Mouse (Mus musculus) liver, adult (tissue): ENCODE measurements around the gene 1700020L24Rik.

Experiments used
- GATA4 ChIP-seq: IDR thresholded peaks from 2 replicates; pipeline ENCODE4 v1.6.1; 2014; ENCODE audit warnings: mild to moderate bottlenecking, low read length; ENCODE audit not compliant: insufficient replicate concordance

1700020L24Rik gene

DNA sequence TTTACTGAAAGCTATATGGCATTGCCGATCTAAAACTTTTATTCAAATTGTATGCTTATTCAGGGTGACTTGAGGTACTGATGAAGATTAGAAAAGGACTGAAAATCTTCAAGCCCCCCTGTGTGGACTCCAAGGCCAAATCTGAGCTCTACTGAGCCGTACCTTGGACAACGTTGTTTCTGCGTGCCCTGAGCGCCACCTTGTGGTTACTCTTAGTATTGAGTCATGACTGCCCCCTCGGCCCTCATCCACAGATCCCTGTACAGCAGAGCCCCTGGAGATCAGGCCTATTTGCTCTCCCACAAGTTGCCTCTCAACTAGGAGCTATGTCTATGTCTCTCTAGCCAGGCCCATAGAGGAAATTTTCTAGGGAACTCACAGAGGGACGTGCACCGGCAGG lies 12.8 kb upstream of the 1700020L24Rik start:
- no peak for TF ChIP-seq GATA4

GRCm38 (mm10) chr11:83426964-83427363 lies 10.5 kb upstream of the 1700020L24Rik start:
- no peak for TF ChIP-seq GATA4

DNA sequence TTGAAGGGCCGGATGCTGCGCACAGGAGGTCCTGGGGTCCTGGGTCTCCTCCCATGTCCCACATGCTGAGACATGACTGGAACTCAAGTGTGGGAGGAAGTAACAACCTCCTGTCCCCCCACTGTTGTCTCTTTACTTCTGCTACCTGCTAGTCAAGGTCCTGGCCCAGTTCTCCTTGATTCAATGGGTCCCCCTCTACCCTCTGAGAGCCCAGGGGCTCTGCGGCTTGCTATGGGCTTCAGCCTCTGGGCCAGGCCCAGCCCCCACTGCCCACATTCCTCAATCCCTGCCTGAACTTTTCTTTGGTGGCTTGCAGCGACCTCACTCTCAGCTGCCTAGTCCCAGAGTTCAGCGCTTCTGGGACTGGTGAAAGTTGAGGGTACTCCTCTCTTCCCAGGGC lies 8.1 kb upstream of the 1700020L24Rik start, which contains the start of gene Gas2l2:
Gas2l2 (minus strand) TSS at position 101 of the 400 bp plus-strand sequence.
- TF ChIP-seq GATA4: no peak

DNA sequence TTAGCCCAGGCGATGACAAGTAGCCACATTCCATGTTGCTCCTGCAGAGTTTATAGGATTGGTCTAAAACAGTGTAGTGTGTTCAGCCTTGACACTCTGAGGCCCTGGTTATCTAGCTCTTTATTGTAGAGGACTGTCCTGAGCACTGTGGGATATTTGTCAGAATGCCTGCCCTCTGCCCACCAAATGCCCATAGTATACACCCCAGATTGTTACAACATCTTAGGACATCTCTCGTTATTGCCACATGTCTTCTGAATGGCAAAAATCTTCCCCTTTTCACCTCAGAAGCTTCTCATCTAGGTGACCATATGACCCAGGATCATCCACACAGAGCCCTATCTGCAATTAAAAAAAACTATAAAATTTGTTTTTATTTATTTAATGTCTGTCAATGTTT lies 4.9 kb upstream of the 1700020L24Rik start:
- TF ChIP-seq GATA4: no peak

- TF ChIP-seq GATA4: no peak
These were observed 2.1 kb downstream of the 1700020L24Rik start for GRCm38 (mm10) chr11:83439426-83440060.

DNA sequence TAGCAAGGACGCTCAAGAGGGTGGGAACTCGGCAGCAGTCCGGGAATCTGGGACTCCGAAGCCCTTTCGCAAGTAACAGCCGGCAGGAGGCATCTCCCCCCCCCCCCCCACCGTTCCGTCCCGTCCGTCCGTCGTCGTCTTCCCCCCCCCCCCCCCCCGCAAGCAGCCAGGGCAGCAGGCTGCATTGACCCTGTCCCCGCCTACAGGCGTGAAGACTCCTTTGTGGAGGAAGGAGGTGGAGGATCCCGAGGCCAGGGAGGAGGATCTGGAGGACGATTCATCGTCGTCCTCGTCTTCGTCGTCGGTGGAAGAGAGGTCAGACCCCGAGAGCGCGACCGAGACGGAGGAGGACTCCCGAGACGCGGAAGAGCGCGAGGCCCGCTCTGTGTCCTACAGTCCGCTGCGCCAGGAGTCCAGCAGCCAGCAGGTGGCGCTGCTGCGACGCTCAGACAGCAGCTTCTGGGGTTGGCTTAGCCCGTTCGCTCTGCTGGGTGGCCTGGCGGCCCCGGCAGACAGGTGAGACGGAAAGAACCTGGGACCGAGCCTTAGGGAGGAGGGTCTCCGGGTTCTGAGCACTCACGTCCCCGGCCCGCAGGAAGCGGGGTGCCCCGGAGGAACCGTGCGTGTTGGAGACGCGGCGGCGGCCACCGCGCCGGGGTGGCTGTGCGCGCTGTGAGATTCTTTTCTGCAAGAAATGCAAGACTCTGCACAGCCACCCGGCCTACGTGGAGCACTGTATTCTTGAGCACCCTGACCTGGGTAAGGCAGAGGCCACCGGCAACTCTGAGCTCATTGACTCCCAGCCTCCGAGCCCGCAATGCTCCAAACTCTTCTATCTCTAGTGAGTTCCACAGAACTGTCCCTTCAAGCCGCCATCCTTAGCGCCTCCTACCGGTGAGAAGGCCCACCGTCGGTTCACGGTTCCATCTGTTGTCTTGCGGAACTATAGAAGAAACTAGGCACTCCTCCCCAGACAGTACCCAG lies 2.9 kb downstream of the 1700020L24Rik start:
- TF ChIP-seq GATA4: no peak

DNA sequence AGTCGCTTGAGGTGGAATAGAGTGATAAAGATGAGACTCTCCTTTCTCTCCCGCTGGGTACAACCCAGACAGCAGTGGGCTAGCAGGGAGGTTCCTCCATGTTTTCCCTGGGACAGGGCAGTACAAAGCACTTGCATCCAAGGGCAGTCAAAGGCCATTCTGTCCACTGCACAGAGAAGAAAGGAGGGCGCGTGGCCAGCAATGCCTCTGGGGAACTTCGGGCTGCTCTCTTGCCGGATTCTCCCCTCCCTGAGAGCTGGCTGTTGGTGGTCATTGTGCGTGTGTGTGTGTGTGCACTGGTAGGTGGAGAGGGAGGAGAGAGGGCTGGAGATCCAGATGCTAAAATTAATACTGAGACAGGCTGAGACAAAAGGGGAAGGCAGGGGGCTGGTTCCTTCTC lies 3.8 kb downstream of the 1700020L24Rik start:
- TF ChIP-seq GATA4: no peak

DNA sequence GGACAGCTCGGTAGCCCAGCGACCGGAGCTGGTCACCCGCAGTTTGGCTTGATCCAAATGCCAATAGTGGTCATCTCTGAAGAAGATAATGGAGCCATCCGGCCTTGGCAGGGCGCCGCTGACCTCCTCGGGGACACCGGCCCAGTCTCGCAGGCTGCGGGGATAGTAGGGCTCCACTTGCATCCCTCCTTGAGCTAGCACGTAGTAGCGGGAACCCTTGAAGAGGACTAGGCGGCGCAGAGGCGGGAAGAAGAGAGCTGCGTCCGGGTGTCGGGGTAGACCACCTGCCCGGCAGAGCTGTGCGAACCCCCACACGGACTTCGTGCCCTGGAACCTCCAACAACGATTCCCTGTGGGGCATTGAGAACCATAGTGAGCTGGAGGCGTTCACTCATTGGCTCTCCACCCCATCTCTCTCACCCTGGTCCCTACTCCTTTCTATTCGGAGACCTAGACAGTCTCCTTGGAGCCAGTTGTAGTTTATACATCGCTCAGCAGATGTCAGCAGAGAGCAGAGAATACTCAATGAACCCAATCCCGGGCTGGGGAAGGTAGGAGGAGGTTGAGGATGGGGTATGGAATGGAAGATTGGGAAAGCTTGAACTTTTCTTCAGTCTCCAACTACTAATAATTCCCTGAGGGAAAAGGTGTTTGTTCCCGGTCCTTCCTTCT lies 5.3 kb downstream of the 1700020L24Rik start:
- no peak for TF ChIP-seq GATA4

DNA sequence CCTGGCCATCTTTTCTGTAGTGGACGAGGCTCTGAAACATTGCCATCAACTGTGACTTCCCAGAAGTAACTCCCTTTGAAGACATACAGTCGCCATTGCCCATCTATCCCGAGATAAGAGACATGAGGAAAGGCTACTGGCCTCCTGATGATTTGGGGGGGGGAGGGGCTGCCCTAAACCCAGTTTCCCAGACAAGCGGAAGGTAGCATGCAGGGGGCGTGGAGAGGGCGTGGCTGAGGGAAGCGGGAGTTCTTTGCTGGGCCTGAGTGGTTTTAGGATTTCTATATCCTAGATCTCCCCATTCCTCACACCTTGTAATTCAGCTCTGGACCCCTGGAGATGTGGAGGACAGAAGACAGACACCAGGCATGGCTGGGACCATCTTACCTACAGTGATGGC lies 6.3 kb downstream of the 1700020L24Rik start:
- TF ChIP-seq GATA4: no peak

GRCm38 (mm10) chr11:83445001-83445400 lies 7.5 kb downstream of the 1700020L24Rik start:
- TF ChIP-seq GATA4: no peak

DNA sequence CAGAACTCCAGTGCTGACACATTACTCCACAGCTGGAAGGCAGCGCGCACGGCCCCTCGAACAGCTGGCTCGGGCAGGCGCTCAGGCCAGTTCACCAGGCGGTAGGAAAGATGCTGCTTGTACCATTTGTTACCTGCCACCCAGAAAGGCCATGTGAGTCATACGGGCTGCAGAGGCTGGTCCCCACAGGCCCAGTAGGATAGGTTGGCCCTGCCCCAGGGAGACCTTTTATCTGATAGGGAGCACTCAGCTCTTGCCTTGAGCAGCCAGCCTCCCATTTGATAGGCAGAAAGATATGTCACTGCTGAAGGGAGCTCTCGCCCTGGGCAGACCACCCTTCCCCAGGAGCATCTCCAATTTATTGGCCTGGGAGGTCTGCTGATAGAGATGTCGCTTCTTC lies 10.1 kb downstream of the 1700020L24Rik start:
- TF ChIP-seq GATA4: no peak

DNA sequence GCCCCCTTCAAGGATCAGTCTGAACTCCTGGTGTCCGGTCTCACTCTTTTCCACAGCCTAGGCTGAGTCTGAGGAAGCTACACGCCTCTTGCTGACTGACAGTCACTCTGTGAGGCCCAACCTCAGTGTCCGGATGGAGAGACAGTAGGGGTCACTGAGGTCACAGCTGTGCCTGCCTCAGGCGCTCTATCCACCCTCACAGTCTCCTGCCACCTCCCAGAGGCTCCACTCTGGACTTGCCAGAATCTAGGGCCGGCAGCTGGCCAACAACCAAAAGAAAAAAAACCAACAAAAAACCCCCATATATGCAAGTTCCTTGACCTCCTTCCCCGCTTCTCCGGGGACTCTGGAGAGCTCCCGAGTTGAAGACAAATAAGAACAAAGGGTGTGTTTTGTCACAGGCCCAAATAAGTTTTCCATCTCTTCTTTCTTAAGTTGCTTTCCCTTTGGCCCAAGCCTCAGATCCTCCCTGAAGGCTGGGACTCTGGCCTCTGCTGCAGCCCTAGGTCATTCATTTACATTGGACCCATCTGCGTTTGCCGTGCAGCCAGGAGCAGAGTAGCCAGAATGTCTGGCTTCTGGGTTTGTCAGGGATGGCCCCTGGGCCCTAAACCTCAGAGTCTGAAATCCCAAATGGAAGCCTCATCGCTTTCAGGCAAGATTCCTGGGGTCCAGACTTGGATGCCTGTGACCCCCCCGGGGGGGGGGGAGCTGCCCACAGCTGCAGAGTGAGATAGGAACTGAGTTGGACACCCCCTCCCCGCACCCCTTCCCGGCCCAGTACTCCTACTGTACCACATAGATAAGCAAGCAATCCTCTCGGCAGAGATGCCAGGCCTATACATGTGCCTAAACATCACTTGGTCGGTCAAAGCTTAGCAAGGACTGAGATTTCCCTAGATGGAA lies 10.8 kb downstream of the 1700020L24Rik start:
- TF ChIP-seq GATA4: no peak

DNA sequence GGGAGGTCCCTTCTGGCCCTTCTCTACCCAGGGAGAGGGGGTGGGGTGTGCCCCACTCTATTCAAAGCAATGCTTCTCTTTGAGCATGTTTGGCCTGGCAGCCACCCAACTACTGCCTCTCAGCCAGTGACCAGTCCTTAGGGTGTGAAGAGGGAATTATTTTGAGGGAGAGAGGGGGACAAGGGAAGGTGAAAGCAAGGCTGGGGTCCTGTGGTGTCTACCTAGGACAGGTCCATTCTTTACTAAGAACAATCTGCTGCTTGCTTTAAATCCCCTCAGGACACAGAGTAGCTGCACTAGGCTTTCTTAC lies 11.4 kb downstream of the 1700020L24Rik start:
- TF ChIP-seq GATA4: no peak

DNA sequence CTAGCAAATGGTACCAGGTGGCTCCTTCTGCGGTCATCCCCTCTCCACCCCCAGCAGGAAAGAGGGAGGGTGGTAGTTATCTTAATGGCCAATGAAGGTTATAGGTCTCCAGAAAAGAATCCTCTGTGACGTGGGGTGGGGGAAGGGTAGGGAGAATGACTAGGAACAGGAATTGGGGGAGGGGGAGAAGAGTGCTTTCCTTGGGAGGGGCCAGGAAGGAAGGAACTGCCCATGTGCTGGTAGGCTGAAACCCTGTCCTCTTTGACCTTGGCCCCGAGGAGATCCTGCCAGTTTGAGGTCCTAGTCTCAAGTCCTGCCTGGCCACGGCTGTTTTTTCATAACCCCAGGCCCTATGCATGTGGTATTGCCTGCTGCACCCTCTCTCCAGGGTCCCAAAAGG lies 11.8 kb downstream of the 1700020L24Rik start:
- no peak for TF ChIP-seq GATA4

DNA sequence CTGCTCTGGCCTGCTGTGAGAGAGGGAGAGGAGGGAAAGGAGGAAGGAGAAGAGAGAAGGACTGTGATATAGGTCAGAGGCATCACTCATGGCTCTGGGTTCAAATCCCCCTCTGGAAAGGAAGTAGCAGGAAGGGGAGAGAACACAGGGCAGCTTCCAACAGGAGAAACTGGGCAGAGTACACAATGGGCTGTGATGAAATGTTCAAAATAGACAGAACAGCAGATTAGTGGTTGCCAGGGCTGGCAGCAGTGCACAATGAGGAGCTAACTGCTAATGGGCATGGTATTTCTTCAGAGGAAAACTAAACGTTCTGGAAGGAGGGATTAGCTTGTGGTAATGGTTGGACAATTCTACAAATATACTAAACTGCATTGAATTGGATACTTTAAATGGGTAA lies 13.1 kb downstream of the 1700020L24Rik start:
- TF ChIP-seq GATA4: no peak
